Mouse (Mus musculus): ENCODE measurements at regions not wholly inside any gene's neighbourhood (a gene's known extent, or its start where the extent isn't known, plus 50 kb on each side); places are given as distances from the start of the nearest gene placed in this dataset.
"Not testable (repeated sequence)": the region's sequence is repeated elsewhere in the genome, so short reads cannot be mapped to it uniquely, and the experiment has no call there.

GRCm38 (mm10) chr5:148796072-148796471, 133.0 kb downstream of the Katnal1 start:
- 31% methylated on average over 4 of the region's 4 CpGs for WGBS
- ATAC-seq (ENCODE audit: low FRiP score): no peak
- no peak overlapping the region for H3K4me2 ChIP-seq (replicated peaks)

GRCm38 (mm10) chr5:148794465-148794864, 134.7 kb downstream of the Katnal1 start:
- Histone ChIP-seq H3K4me1 (peaks cover 10% of the 10 kb centered on the region), H3K9me3 (replicated peaks) (no peaks in the 10 kb centered on the region), H3K4me2 (replicated peaks) (no peak overlapping the region), H3K9ac (no peak overlapping the region), H3K36me3 (no peaks in the 10 kb centered on the region), H3K27me3 (no peaks in the 10 kb centered on the region), H3K27ac (no peak overlapping the region), H3K4me3 (no peak overlapping the region)
- 33% methylated on average over 15 of the region's 15 CpGs for WGBS
- ATAC-seq (ENCODE audit: low FRiP score): 0 out of 2 replicates have a peak, but pooled peaks have one; percentile 10

More at GRCm38 (mm10) chr5:148796072-148796471, 133.0 kb downstream of the Katnal1 start:
- H3K9ac ChIP-seq: no peak overlapping the region
- H3K36me3 ChIP-seq: no peaks in the 10 kb centered on the region
- H3K4me3 ChIP-seq: no peak overlapping the region
- H3K4me1 ChIP-seq: peaks cover 14% of the 10 kb centered on the region
- H3K9me3 ChIP-seq (replicated peaks): no peaks in the 10 kb centered on the region
- no peak overlapping the region for H3K27ac ChIP-seq
- no peaks in the 10 kb centered on the region for H3K27me3 ChIP-seq

- ATAC-seq (ENCODE audit: low FRiP score): no peak
- Histone ChIP-seq H3K9ac (no peak overlapping the region), H3K27me3 (no peaks in the 10 kb centered on the region), H3K4me1 (peaks cover 10% of the 10 kb centered on the region), H3K4me3 (no peak overlapping the region), H3K36me3 (no peaks in the 10 kb centered on the region), H3K27ac (no peak overlapping the region), H3K4me2 (replicated peaks) (peak overlapping the region; percentile 24; the same call in 1 of the 2 replicates), H3K9me3 (replicated peaks) (no peaks in the 10 kb centered on the region)
- 9% methylated on average over 14 of the region's 14 CpGs for WGBS
These were observed 136.2 kb downstream of the Katnal1 start for GRCm38 (mm10) chr5:148792736-148793440.

GRCm38 (mm10) chr5:148791651-148792050, 137.5 kb downstream of the Katnal1 start:
- peaks cover 9% of the 10 kb centered on the region for H3K4me1 ChIP-seq
- H3K9me3 ChIP-seq (replicated peaks): no peaks in the 10 kb centered on the region
- no peak overlapping the region for H3K4me3 ChIP-seq
- H3K27me3 ChIP-seq: no peaks in the 10 kb centered on the region
- H3K9ac ChIP-seq: no peak overlapping the region
- 73% methylated on average over 6 of the region's 6 CpGs for WGBS
- ATAC-seq (ENCODE audit: low FRiP score): no peak
- H3K36me3 ChIP-seq: no peaks in the 10 kb centered on the region
- H3K27ac ChIP-seq: no peak overlapping the region
- no peak overlapping the region for H3K4me2 ChIP-seq (replicated peaks)

- not testable (repeated sequence) for H3K9me3 ChIP-seq (replicated peaks); H3K27me3 ChIP-seq; H3K4me3 ChIP-seq; H3K27ac ChIP-seq; H3K4me2 ChIP-seq (replicated peaks); H3K36me3 ChIP-seq; H3K9ac ChIP-seq; ATAC-seq (ENCODE audit: low FRiP score); H3K4me1 ChIP-seq
- 87% methylated on average over 6 of the region's 6 CpGs for WGBS
These were observed 138.8 kb downstream of the Katnal1 start for GRCm38 (mm10) chr5:148790343-148790742.

GRCm38 (mm10) chr5:148789823-148790222, 139.3 kb downstream of the Katnal1 start:
- 78% methylated on average over 5 of the region's 5 CpGs for WGBS
- no peak overlapping the region for H3K4me2 ChIP-seq (replicated peaks)
- H3K4me1 ChIP-seq: peaks cover 9% of the 10 kb centered on the region
- no peaks in the 10 kb centered on the region for H3K9me3 ChIP-seq (replicated peaks)
- no peaks in the 10 kb centered on the region for H3K36me3 ChIP-seq
- no peak for ATAC-seq (ENCODE audit: low FRiP score)
- H3K9ac ChIP-seq: no peak overlapping the region
- H3K4me3 ChIP-seq: no peak overlapping the region
- no peak overlapping the region for H3K27ac ChIP-seq
- H3K27me3 ChIP-seq: no peaks in the 10 kb centered on the region

GRCm38 (mm10) chr5:148789147-148789566, 140.0 kb downstream of the Katnal1 start:
- Histone ChIP-seq H3K9me3 (replicated peaks) (no peaks in the 10 kb centered on the region), H3K4me3 (no peak overlapping the region), H3K27ac (no peak overlapping the region), H3K4me2 (replicated peaks) (no peak overlapping the region), H3K9ac (no peak overlapping the region), H3K36me3 (no peaks in the 10 kb centered on the region), H3K27me3 (no peaks in the 10 kb centered on the region), H3K4me1 (peaks cover 9% of the 10 kb centered on the region)
- 42% methylated on average over 6 of the region's 6 CpGs for WGBS
- ATAC-seq (ENCODE audit: low FRiP score): no peak

GRCm38 (mm10) chr5:148788690-148789089, 140.4 kb downstream of the Katnal1 start:
- Histone ChIP-seq H3K9me3 (replicated peaks) (no peaks in the 10 kb centered on the region), H3K4me1 (peaks cover 9% of the 10 kb centered on the region), H3K36me3 (no peaks in the 10 kb centered on the region), H3K27me3 (no peaks in the 10 kb centered on the region), H3K4me3 (no peak overlapping the region), H3K27ac (no peak overlapping the region), H3K9ac (no peak overlapping the region), H3K4me2 (replicated peaks) (no peak overlapping the region)
- WGBS: 90% methylated on average over 8 of the region's 8 CpGs
- ATAC-seq (ENCODE audit: low FRiP score): no peak

- H3K4me3 ChIP-seq: no peak overlapping the region
- peak; percentile 57 for ATAC-seq (ENCODE audit: low FRiP score)
These were observed 141.8 kb downstream of the Katnal1 start for GRCm38 (mm10) chr5:148787270-148787669.

GRCm38 (mm10) chr5:148781076-148781475, 148.0 kb downstream of the Katnal1 start:
- 54% methylated on average over 6 of the region's 6 CpGs for WGBS
- not testable (repeated sequence) for H3K9ac ChIP-seq; H3K27ac ChIP-seq; H3K4me2 ChIP-seq (replicated peaks); H3K36me3 ChIP-seq; H3K9me3 ChIP-seq (replicated peaks); H3K4me1 ChIP-seq; H3K4me3 ChIP-seq; H3K27me3 ChIP-seq
- 0 out of 2 replicates have a peak, but pooled peaks have one; percentile 48 for ATAC-seq (ENCODE audit: low FRiP score)

More at GRCm38 (mm10) chr5:148787270-148787669, 141.8 kb downstream of the Katnal1 start:
- H3K9ac ChIP-seq: no peak overlapping the region
- no peaks in the 10 kb centered on the region for H3K27me3 ChIP-seq
- H3K27ac ChIP-seq: no peak overlapping the region
- H3K4me1 ChIP-seq: peaks cover 6% of the 10 kb centered on the region; the same call in 1 of the 2 replicates
- WGBS: 31% methylated on average over 8 of the region's 8 CpGs
- H3K36me3 ChIP-seq: no peaks in the 10 kb centered on the region
- H3K9me3 ChIP-seq (replicated peaks): no peaks in the 10 kb centered on the region
- no peak overlapping the region for H3K4me2 ChIP-seq (replicated peaks)

GRCm38 (mm10) chr5:148776796-148777659, 152.1 kb downstream of the Katnal1 start:
- Histone ChIP-seq H3K9me3 (replicated peaks) (no peaks in the 10 kb centered on the region), H3K9ac (no peak overlapping the region), H3K27me3 (no peaks in the 10 kb centered on the region), H3K27ac (no peak overlapping the region), H3K4me2 (replicated peaks) (no peak overlapping the region), H3K4me3 (no peak overlapping the region), H3K4me1 (peaks cover 7% of the 10 kb centered on the region), H3K36me3 (no peaks in the 10 kb centered on the region)
- ATAC-seq (ENCODE audit: low FRiP score): no peak
- WGBS: 88% methylated on average over 20 of the region's 20 CpGs

GRCm38 (mm10) chr5:148775232-148775631, 153.9 kb downstream of the Katnal1 start:
- Histone ChIP-seq H3K9ac (no peak overlapping the region), H3K27me3 (no peaks in the 10 kb centered on the region), H3K4me2 (replicated peaks) (no peak overlapping the region), H3K27ac (no peak overlapping the region), H3K36me3 (no peaks in the 10 kb centered on the region), H3K4me1 (peaks cover 7% of the 10 kb centered on the region; the same call in 1 of the 2 replicates), H3K4me3 (no peak overlapping the region), H3K9me3 (replicated peaks) (no peaks in the 10 kb centered on the region)
- no peak for ATAC-seq (ENCODE audit: low FRiP score)
- 89% methylated on average over 3 of the region's 3 CpGs for whole genome bisulfite sequencing
